Mouse (Mus musculus) kidney, embryonic 16.5 days (tissue): Measurements from ENCODE around the gene Notum. TPM values are rescaled to one million over a fixed set of nuclear protein-coding genes. Genes with fewer than 3 reads are reported as not detected.

Experiments used
- ATAC-seq: fragments of 200-750 bp; cut with Nextera tagmentation; 2 replicates; pipeline ENCODE4 v1.8.0; 2017; ENCODE audit warnings: moderate TSS enrichment; ENCODE audit not compliant: low FRiP score, low TSS enrichment
- H3K27ac ChIP-seq: fragments of 300-500 bp; sonication (generic); 2 replicates; pipeline ENCODE4 v1.5.1; 2014; ENCODE audit warnings: low read length
- H3K27me3 ChIP-seq: fragments of 300-500 bp; sonication (generic); 2 replicates; pipeline ENCODE4 v1.6.1; 2014; ENCODE audit warnings: low read length, control low read depth, mixed read lengths; ENCODE audit not compliant: insufficient read depth
- H3K36me3 ChIP-seq: fragments of 300-500 bp; sonication (generic); 2 replicates; pipeline ENCODE4 v1.6.1; 2014; ENCODE audit warnings: low read length, control low read depth, mixed read lengths; ENCODE audit not compliant: insufficient read depth
- H3K4me1 ChIP-seq: fragments of 300-500 bp; sonication (generic); 2 replicates; pipeline ENCODE4 v1.6.1; 2014; ENCODE audit warnings: low read length, control low read depth, mixed read lengths; ENCODE audit not compliant: insufficient read depth
- H3K4me2 ChIP-seq: fragments of 300-500 bp; sonication (generic); replicated peaks from 2 replicates; pipeline ENCODE4 v1.6.1; 2014; ENCODE audit warnings: low read depth, low read length
- H3K4me3 ChIP-seq: fragments of 300-500 bp; sonication (generic); 2 replicates; pipeline ENCODE4 v1.5.1; 2014; ENCODE audit warnings: mild to moderate bottlenecking, low read length
- H3K9ac ChIP-seq: fragments of 300-500 bp; sonication (generic); replicated peaks from 2 replicates; pipeline ENCODE4 v1.6.1; 2014; ENCODE audit warnings: low read length
- H3K9me3 ChIP-seq: fragments of 300-500 bp; sonication (generic); 2 replicates; pipeline ENCODE4 v1.6.1; 2016; ENCODE audit warnings: low read length, control low read depth
- WGBS: fragments of 180-500 bp; shearing (Covaris S2); extraction: QIAGEN DNeasy Blood & Tissue Kit; methylation state at CpG from one replicate; pipeline ENCODE4 v1.1.7; 2014; 5-methylcytosine and 5-hydroxymethylcytosine counted together
- polyA plus RNA-seq: library from polyadenylated mRNA; unstranded; fragments of >200 nt; fragmentation: Nextera tagmentation; extraction: Ambion mirVana; gene quantifications from 2 replicates; pipeline ENCODE4 v1.2.1, GENCODE M21; 2015

Gene Notum
- polyA plus RNA-seq, result 4.8 and 5.9 TPM in 2 replicates

- ATAC-seq, result 0 out of 2 replicates have a peak, but pooled peaks have one; percentile 6
- no peak within 1 kb of the TSS for H3K27ac ChIP-seq
- WGBS, result under 1% methylated on average over 35 of the region's 35 CpGs
- H3K9me3 ChIP-seq, result no peaks in the 10 kb centered on the region
- H3K4me2 ChIP-seq, result peak within 1 kb of the TSS; percentile 69
- peak within 1 kb of the TSS; percentile 52 for H3K4me3 ChIP-seq
- no peaks in the 10 kb centered on the region for H3K36me3 ChIP-seq
- peaks cover 17% of the 10 kb centered on the region; the same call in 1 of the 2 replicates for H3K4me1 ChIP-seq
- peak within 1 kb of the TSS; percentile 53 for H3K9ac ChIP-seq
- peaks cover 64% of the 10 kb centered on the region for H3K27me3 ChIP-seq
These were observed at the start of gene Notum for GRCm38 (mm10) chr11:120661076-120661460. Notum (minus strand) TSS chr11:120661175.

DNA sequence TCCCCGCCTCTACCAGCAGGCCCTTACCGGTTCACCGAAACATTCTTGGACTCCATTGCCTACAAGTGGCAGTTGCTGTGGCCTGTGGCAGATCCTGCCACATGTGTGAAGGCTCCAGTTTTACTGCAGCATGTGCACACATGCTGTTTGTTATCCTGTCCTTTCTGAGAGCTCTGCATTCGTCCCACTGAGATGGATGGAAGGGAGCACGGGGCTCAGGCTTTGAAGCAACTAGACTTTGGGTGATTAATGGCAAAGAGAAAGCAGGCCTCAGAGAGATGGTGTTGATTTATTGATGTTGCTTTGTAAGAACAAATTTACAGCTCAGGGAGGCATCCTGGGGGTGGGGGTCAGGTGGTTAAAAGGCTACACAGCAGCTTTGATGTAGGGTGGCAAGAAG lies 49.7 kb upstream of the Notum start:
- WGBS, result 33% methylated on average over 5 of the region's 5 CpGs
- peaks cover 8% of the 10 kb centered on the region for H3K36me3 ChIP-seq
- no peak for ATAC-seq
- no peaks in the 10 kb centered on the region for H3K27me3 ChIP-seq
- H3K4me2 ChIP-seq, result no peak overlapping the region
- H3K27ac ChIP-seq, result no peak overlapping the region; the same call in 1 of the 2 replicates
- H3K4me1 ChIP-seq, result peaks cover 53% of the 10 kb centered on the region
- no peaks in the 10 kb centered on the region for H3K9me3 ChIP-seq
- H3K9ac ChIP-seq, result no peak overlapping the region; the same call in 1 of the 2 replicates
- H3K4me3 ChIP-seq, result no peak overlapping the region

DNA sequence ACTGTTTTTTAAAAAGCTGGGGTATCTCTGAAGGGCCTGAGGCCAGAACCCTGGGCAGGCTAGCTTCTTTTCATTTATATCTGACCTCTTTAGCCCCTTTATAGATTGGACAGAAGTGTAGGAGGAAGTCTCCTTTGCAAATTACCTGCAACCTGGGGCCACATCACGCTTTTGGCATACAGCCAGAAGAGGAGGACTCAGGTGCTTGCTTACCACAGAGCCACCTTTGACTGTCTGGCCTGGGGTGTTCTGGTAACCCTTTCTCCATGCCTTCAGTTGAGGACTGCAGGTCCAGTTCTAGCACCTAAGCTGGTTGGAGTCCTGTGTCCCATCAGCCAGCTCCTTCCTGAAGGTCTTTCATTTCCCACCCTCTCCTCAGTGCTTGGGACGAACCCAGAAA lies 48.6 kb upstream of the Notum start:
- no peak overlapping the region for H3K4me3 ChIP-seq
- peaks cover 8% of the 10 kb centered on the region for H3K36me3 ChIP-seq
- H3K9me3 ChIP-seq, result no peaks in the 10 kb centered on the region
- peaks cover 57% of the 10 kb centered on the region for H3K4me1 ChIP-seq
- no peak overlapping the region for H3K4me2 ChIP-seq
- H3K27me3 ChIP-seq, result no peaks in the 10 kb centered on the region
- no peak for ATAC-seq
- WGBS, result 83% methylated on average over 2 of the region's 2 CpGs
- H3K9ac ChIP-seq, result no peak overlapping the region
- no peak overlapping the region for H3K27ac ChIP-seq

DNA sequence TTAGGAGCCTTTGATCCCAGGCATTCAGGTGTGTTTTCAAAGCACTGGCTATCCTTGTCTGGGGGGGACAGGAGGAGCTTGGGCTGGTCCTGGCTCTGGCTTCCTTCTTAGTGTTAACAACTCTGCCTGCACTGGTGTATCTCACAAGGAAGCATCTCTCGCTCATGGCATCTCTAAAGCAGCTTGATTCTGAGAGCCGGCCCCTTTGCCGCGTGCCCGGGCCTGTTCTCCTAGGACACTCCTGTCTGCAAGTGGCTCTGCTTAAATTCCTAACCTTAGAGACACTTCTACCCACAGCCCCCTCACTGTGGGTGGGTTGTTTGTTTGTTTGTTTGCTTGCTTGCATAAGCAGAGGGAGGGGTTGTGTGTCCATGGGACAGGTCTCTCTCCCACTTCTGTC lies 47.0 kb upstream of the Notum start:
- H3K27ac ChIP-seq, result peak overlapping the region; percentile 36; the same call in 1 of the 2 replicates
- no peak for ATAC-seq
- peaks cover 8% of the 10 kb centered on the region for H3K36me3 ChIP-seq
- H3K9me3 ChIP-seq, result no peaks in the 10 kb centered on the region
- H3K4me2 ChIP-seq, result no peak overlapping the region
- no peak overlapping the region for H3K9ac ChIP-seq
- H3K27me3 ChIP-seq, result no peaks in the 10 kb centered on the region
- 22% methylated on average over 5 of the region's 5 CpGs for WGBS
- no peak overlapping the region for H3K4me3 ChIP-seq
- peaks cover 62% of the 10 kb centered on the region for H3K4me1 ChIP-seq

DNA sequence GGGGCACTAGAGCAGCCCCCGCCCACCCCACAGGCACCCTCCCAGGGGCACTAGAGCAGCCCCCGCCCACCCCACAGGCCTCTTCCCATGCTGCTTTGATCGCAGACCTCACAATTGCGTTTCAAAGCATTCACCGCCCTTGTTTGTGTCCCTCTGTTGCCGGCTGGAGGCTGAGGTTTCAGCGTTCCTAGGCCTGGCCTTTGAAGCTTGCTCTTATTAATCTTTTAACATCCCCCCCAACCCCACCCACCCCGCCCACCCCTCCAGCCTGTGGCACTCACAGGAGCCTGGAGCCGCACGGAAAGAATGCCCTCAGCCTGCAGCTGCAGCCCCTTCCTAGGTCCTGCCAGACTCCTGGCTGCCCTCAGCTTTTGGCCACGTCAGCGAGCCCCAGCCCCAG lies 46.2 kb upstream of the Notum start:
- peaks cover 8% of the 10 kb centered on the region for H3K36me3 ChIP-seq
- WGBS, result 10% methylated on average over 11 of the region's 12 CpGs
- H3K27me3 ChIP-seq, result no peaks in the 10 kb centered on the region
- H3K4me2 ChIP-seq, result no peak overlapping the region
- peaks cover 54% of the 10 kb centered on the region for H3K4me1 ChIP-seq
- no peak overlapping the region for H3K4me3 ChIP-seq
- 0 out of 2 replicates have a peak overlapping the region, but pooled peaks have one; percentile 17 for H3K9ac ChIP-seq
- H3K27ac ChIP-seq, result peak overlapping the region; percentile 49
- no peak for ATAC-seq
- no peaks in the 10 kb centered on the region for H3K9me3 ChIP-seq

DNA sequence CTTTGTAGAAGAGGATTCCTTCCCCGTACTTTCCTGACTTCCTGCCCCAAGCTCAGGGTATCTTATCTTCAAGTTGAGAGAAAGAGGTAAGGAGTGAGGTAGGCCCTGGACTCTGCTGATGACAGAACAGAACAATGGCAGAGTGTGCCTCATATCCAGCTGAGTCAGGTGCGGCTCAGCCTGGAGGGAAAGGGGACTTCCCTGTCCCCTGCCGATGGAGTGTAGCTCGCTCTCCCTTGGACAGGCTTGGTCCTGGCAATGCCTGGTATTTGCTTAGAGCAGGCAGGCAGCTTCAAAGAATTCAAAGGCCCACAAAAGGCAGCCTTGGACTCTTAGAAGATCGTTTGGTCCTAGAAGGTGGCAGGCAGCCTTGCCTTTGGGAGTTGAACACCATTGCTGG lies 45.1 kb upstream of the Notum start:
- peaks cover 16% of the 10 kb centered on the region for H3K36me3 ChIP-seq
- no peaks in the 10 kb centered on the region for H3K27me3 ChIP-seq
- WGBS, result 70% methylated on average over 5 of the region's 5 CpGs
- H3K9me3 ChIP-seq, result no peaks in the 10 kb centered on the region
- H3K4me1 ChIP-seq, result peaks cover 50% of the 10 kb centered on the region
- H3K27ac ChIP-seq, result no peak overlapping the region
- no peak overlapping the region for H3K9ac ChIP-seq
- ATAC-seq, result no peak
- H3K4me3 ChIP-seq, result no peak overlapping the region
- no peak overlapping the region for H3K4me2 ChIP-seq

- Histone ChIP-seq H3K9ac (peak overlapping the region; percentile 45), H3K4me2 (no peak overlapping the region), H3K4me3 (no peak overlapping the region), H3K27me3 (no peaks in the 10 kb centered on the region), H3K4me1 (peaks cover 50% of the 10 kb centered on the region), H3K9me3 (no peaks in the 10 kb centered on the region), H3K36me3 (peaks cover 10% of the 10 kb centered on the region), H3K27ac (peak overlapping the region; percentile 20; the same call in 1 of the 2 replicates)
- WGBS, result 26% methylated on average over 8 of the region's 8 CpGs
- peak; percentile 55 for ATAC-seq
These were observed 43.7 kb upstream of the Notum start for GRCm38 (mm10) chr11:120704486-120705325.

- 32% methylated on average over 15 of the region's 15 CpGs for WGBS
- peak overlapping the region; percentile 45 for H3K9ac ChIP-seq
- no peaks in the 10 kb centered on the region for H3K9me3 ChIP-seq
- peaks cover 10% of the 10 kb centered on the region for H3K36me3 ChIP-seq
- peaks cover 48% of the 10 kb centered on the region for H3K4me1 ChIP-seq
- H3K27ac ChIP-seq, result peak overlapping the region; percentile 3; the same call in 1 of the 2 replicates
- no peak overlapping the region for H3K4me3 ChIP-seq
- no peak overlapping the region for H3K4me2 ChIP-seq
- H3K27me3 ChIP-seq, result no peaks in the 10 kb centered on the region
- ATAC-seq, result no peak
These were observed 42.9 kb upstream of the Notum start for GRCm38 (mm10) chr11:120703696-120704454.

- Histone ChIP-seq H3K9ac (peak overlapping the region; percentile 7), H3K36me3 (peaks cover 23% of the 10 kb centered on the region), H3K9me3 (no peaks in the 10 kb centered on the region), H3K4me2 (no peak overlapping the region), H3K27me3 (no peaks in the 10 kb centered on the region), H3K27ac (peak overlapping the region; percentile 48), H3K4me1 (peaks cover 33% of the 10 kb centered on the region), H3K4me3 (no peak overlapping the region)
- WGBS, result 29% methylated on average over 10 of the region's 10 CpGs
- peak; percentile 35 for ATAC-seq
These were observed 36.8 kb upstream of the Notum start for GRCm38 (mm10) chr11:120697741-120698140.
